Mouse (Mus musculus) lung, postnatal 36 days (tissue): ENCODE results near the gene Iqck.
A peak's percentile ranks its signal among the peaks of the same experiment; 100 is the strongest.

Experiments
- DNase-seq: peaks from one replicate; pipeline ENCODE4 v3.0.0; 2022; ENCODE audit warnings: mixed read lengths

The Iqck gene

GRCm38 (mm10) chr7:118851571-118851970 lies 4.0 kb upstream of the Iqck start:
- DNase-seq: peak; percentile 60

- no peak for DNase-seq
Observed at GRCm38 (mm10) chr7:118852611-118853010, 2.9 kb upstream of the Iqck start.

GRCm38 (mm10) chr7:118854606-118855005 lies 946 bp upstream of the Iqck start:
- no peak for DNase-seq

- peak; percentile 38 for DNase-seq
Observed at GRCm38 (mm10) chr7:118855877-118856304, 339 bp downstream of the Iqck start, which contains the start of gene Knop1. Knop1 (minus strand) TSS chr7:118856254.

GRCm38 (mm10) chr7:118858640-118859039 lies 3.1 kb downstream of the Iqck start:
- no peak for DNase-seq

GRCm38 (mm10) chr7:118865362-118865761 lies 9.8 kb downstream of the Iqck start:
- DNase-seq: no peak

- no peak for DNase-seq
Observed at GRCm38 (mm10) chr7:118879466-118880029, 24.0 kb downstream of the Iqck start.

- DNase-seq: no peak
Observed at GRCm38 (mm10) chr7:118883957-118884356, 28.4 kb downstream of the Iqck start.

GRCm38 (mm10) chr7:118884969-118885368 lies 29.4 kb downstream of the Iqck start:
- no peak for DNase-seq

- DNase-seq: peak; percentile 50
Observed at GRCm38 (mm10) chr7:118887303-118888055, 31.9 kb downstream of the Iqck start.

- peak; percentile 22 for DNase-seq
Observed at GRCm38 (mm10) chr7:118889046-118889680, 33.6 kb downstream of the Iqck start.

GRCm38 (mm10) chr7:118895469-118896450 lies 40.2 kb downstream of the Iqck start:
- no peak for DNase-seq

- no peak for DNase-seq
Observed at GRCm38 (mm10) chr7:118898063-118898462, 42.5 kb downstream of the Iqck start.

- no peak for DNase-seq
Observed at GRCm38 (mm10) chr7:118900090-118900489, 44.5 kb downstream of the Iqck start.

- DNase-seq: peak; percentile 58
Observed at GRCm38 (mm10) chr7:118902944-118903343, 47.4 kb downstream of the Iqck start.

- no peak for DNase-seq
Observed at GRCm38 (mm10) chr7:118903879-118904278, 48.3 kb downstream of the Iqck start.

- no peak for DNase-seq
Observed at GRCm38 (mm10) chr7:118904530-118904929, 49.0 kb downstream of the Iqck start.

GRCm38 (mm10) chr7:118908961-118909515 lies 53.5 kb downstream of the Iqck start:
- DNase-seq: no peak

GRCm38 (mm10) chr7:118910464-118910863 lies 54.9 kb downstream of the Iqck start:
- DNase-seq: no peak

- DNase-seq: no peak
Observed at GRCm38 (mm10) chr7:118911170-118911569, 55.6 kb downstream of the Iqck start.

- no peak for DNase-seq
Observed at GRCm38 (mm10) chr7:118911571-118911970, 56.0 kb downstream of the Iqck start.

GRCm38 (mm10) chr7:118912049-118912490 lies 56.5 kb downstream of the Iqck start:
- no peak for DNase-seq
